Mouse (Mus musculus) liver, adult 2 months (tissue): ENCODE measurements around the gene Snrpd2.

Source experiments
- CTCF ChIP-seq: fragments of 200-500 bp; IDR thresholded peaks from 2 replicates; pipeline ENCODE4 v1.5.1; 2011; ENCODE audit warnings: low read depth, low read length, control low read depth
- POLR2A ChIP-seq: fragments of 200-500 bp; IDR thresholded peaks from 2 replicates; pipeline ENCODE4 v1.6.1; 2011; ENCODE audit warnings: low read length, control low read depth; ENCODE audit not compliant: insufficient read depth; ENCODE audit errors: extremely low read depth

GRCm38 (mm10) chr7:19196676-19197075, 47.2 kb downstream of the Snrpd2 start:
- TF ChIP-seq CTCF: peak; percentile 59; the same call in 1 of the 2 replicates
- TF ChIP-seq POLR2A: no peak
